ENCODE assay signal across 8 mouse cellular contexts in genomic region chr2:127757171-127757570, GRCm38 (mm10). TPM values are rescaled to one million over a fixed set of nuclear protein-coding genes. Genes with fewer than 3 reads are reported as not detected.
A peak's percentile ranks its signal among the peaks of the same experiment; 100 is the strongest.
DNase-seq lines count a peak whose midpoint lies in the region; ATAC-seq lines count a peak whose summit lies in the region.
"Had no signal": no experiment of that assay in that cellular context is flagged by ENCODE, and none has a peak within 500 bp of the region (broad histone marks: within the 10 kb centered on the region; RNA-seq: fewer than 3 reads in every experiment).

No protein-coding gene starts in this region.

- no peak overlapping the region for H3K9ac ChIP-seq in intestine, embryonic 15.5 days
- H3K9ac ChIP-seq: lung, embryonic 15.5 days had no signal

- no peaks in the 10 kb centered on the region; the same call in 1 of the 2 replicates for H3K4me1 ChIP-seq in intestine, embryonic 15.5 days (replicated peaks)
- H3K4me1 ChIP-seq: lung, embryonic 15.5 days had no signal

- H3K9me3 ChIP-seq in intestine, embryonic 15.5 days = no peaks in the 10 kb centered on the region
- H3K9me3 ChIP-seq: lung, embryonic 15.5 days had no signal

- 18% methylated on average over 8 of the region's 8 CpGs for WGBS in intestine, embryonic 15.5 days

- H3K27ac ChIP-seq in intestine, embryonic 15.5 days = no peak overlapping the region
- H3K27ac ChIP-seq: lung, embryonic 15.5 days had no signal

- H3K4me2 ChIP-seq in intestine, embryonic 15.5 days (replicated peaks) = no peak overlapping the region
- H3K4me2 ChIP-seq: lung, embryonic 15.5 days had no signal

- no peaks in the 10 kb centered on the region for H3K27me3 ChIP-seq in intestine, embryonic 15.5 days (replicated peaks)
- H3K27me3 ChIP-seq: lung, embryonic 15.5 days had no signal

- no peak for ATAC-seq in intestine, embryonic 15.5 days

- no peak overlapping the region for H3K4me3 ChIP-seq in intestine, embryonic 15.5 days (replicated peaks)
- H3K4me3 ChIP-seq: lung, embryonic 15.5 days had no signal

- DNase-seq in ovary, adult 18-20 months (ENCODE audit: low spot score) = peak; percentile 43
- DNase-seq in ovary, postnatal 10 days (ENCODE audit: low spot score) = no peak
- DNase-seq in frontal cortex, adult 2 months (ENCODE audit: extremely low spot score in 1 of 2, low spot score in 1 of 2) = peak; percentile 18 to 31
- peak; percentile 22 to 42 for DNase-seq in left cerebral cortex, adult 18-20 months (ENCODE audit: low spot score in 2 of 2)
- DNase-seq in right cerebral cortex, postnatal 25 days = peak; percentile 28
- DNase-seq in urinary bladder, postnatal 36 days (ENCODE audit: low spot score in 2 of 2) = no peak

- 0 out of 2 replicates have a peak, but pooled peaks cover 2% of the 10 kb centered on the region for H3K36me3 ChIP-seq in intestine, embryonic 15.5 days

RNA-seq across cellular contexts. Expression of gene Mall, which starts 27.4 kb away (rescaled TPM):
- 1.0 and 1.2 TPM in 2 replicates for polyA plus RNA-seq in frontal cortex, adult 2 months (2012; rRNA removed)
- total RNA-seq in left cerebral cortex, adult 18-20 months (2021) = 1 to 10 TPM in 1 of 2 experiments, under 1 TPM in 1; 0.87 to 1.5 TPM
- polyA plus RNA-seq in intestine, embryonic 15.5 days (2015; fragmentation: Nextera tagmentation; extraction: Ambion mirVana) = 21.4 and 25.4 TPM in 2 replicates

RNA-seq across cellular contexts. Expression of gene Nphp1, which starts 31.5 kb away (rescaled TPM):
- 20.8 and 22.3 TPM in 2 replicates for polyA plus RNA-seq in frontal cortex, adult 2 months (2012; rRNA removed)
- total RNA-seq in left cerebral cortex, adult 18-20 months (2021) = 10 to 100 TPM; 13.9 to 17.6 TPM
- polyA plus RNA-seq in intestine, embryonic 15.5 days (2015; fragmentation: Nextera tagmentation; extraction: Ambion mirVana) = 17.1 and 19.0 TPM in 2 replicates

RNA-seq across cellular contexts. Expression of gene Mtln, which starts 35.1 kb away (rescaled TPM):
- polyA plus RNA-seq in frontal cortex, adult 2 months (2012; rRNA removed) = 94.7 and 95.5 TPM in 2 replicates
- 10 to 100 TPM; 50.3 to 53.5 TPM for total RNA-seq in left cerebral cortex, adult 18-20 months (2021)
- polyA plus RNA-seq in intestine, embryonic 15.5 days (2015; fragmentation: Nextera tagmentation; extraction: Ambion mirVana) = 40.2 and 43.8 TPM in 2 replicates

Comparison
In these comparisons a context has a peak if more than half of its experiments do, and no peak if none do; other contexts are left out.
1. DNase-seq: peak in ovary, adult 18-20 months (single experiment), frontal cortex, adult 2 months (2 of 2), left cerebral cortex, adult 18-20 months (2 of 2) and right cerebral cortex, postnatal 25 days (single experiment); none in ovary, postnatal 10 days (single experiment) and urinary bladder, postnatal 36 days (0 of 2).
2. RNA of gene Mall, which starts 27.4 kb away (polyA plus RNA-seq): 21.4 to 25.4 TPM in intestine, embryonic 15.5 days; 1.0 to 1.2 TPM in frontal cortex, adult 2 months; every median in the first group is over 10 times any median in the second.